Mouse (Mus musculus) heart, postnatal 10 days (tissue): Measurements from ENCODE around the gene S100a4. TPM values are rescaled to one million over a fixed set of nuclear protein-coding genes. Genes with fewer than 3 reads are reported as not detected.

Source experiments
- DNase-seq, 2 experiments: peaks; one replicate each; pipeline ENCODE4 v3.0.0; 2021
- intact Hi-C: fragments of 180-260 bp; cut with DNase I; formaldehyde crosslinking; loops from one replicate; pipeline ENCODE4 v1.15.1; 2025
- total RNA-seq, 2 experiments: library from RNA; stranded (reverse); gene quantifications; 2 replicates each; pipeline ENCODE4 v1.2.3; 2021

S100a4 gene
- total RNA-seq, 2 experiments from 2014 or later: 10.3 to 11.7 TPM

DNA sequence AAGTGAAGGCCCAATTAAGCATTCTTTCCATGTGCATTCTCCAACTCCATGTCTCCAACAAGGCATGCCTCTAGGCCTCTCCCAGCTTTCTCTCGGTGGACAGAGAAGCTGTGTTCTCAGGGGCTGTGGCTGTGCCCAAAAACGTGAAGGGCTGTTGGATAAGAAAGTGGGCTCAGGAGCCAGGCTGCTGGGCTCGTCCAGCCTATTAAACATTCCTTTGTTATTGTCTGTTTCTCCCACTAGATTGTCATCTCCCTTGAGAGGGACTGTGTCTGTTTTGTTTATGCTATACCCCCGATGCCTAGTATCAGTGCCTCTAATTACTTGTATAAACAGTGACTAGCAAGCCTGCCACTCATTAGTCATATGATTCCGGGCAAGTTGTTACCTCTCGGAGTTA lies 5.8 kb upstream of the S100a4 start:
- no peak for DNase-seq
- intact Hi-C loops: no loop called here

DNA sequence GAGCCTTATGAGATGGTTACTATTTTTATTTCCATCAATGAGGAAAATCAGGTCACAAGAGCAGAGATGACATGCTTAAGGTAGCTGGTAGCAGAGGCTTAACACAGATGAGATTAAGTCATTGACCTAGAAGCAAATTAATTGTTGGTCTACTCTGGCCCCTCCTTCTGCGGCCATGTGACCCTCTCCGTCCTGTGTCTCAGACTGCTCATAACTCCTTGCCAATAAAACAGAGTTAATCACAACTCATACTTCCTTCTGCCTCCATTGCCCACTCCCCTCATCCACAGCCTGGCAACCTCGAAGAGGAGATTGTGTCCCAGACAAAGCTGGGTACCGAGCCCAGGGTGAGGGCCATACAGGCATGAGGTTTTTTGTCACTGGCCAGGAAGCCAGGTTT lies 5.4 kb upstream of the S100a4 start:
- intact Hi-C loops: no loop called here
- DNase-seq: no peak

DNA sequence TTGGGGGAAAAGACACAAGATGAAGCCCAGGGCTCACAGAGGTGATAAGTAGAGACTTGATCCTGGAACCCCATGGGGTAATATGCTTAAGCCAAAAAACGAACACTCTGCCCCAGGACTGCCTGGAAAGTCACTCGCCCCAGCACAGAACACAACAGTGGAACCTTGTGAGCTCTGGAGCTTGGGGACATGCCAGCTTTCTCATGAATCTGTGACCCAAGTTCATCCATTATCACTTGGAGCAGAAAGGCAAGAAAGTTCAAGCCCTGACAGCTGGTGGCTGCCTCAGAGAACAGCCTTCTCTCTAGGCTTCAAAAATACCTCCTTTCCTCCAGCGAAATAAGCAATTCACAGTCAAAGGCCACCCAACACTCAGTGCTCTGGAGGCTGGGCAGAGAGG lies 4.2 kb upstream of the S100a4 start:
- peak; percentile 50 to 55 for DNase-seq
- intact Hi-C loops: no loop called here

DNA sequence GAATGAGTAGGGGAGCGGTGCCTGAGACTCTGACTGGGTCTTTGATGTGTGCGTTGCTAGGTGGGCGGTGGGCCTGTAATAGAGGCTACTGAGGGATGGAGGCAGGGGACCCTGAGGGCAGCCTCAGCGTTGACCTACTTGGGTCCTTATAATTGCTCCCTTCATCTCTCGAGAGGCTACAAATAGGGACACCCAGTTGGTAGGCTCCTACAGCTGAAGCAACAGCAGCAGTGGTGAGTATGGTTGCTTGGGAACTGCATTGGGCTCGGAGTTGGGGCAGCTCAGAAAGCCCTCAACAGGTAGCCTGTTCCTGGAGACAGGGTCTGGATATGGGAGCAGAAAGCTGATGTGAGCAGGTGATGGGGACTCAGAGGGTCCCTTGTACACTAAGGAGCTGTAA lies 3.5 kb upstream of the S100a4 start:
- no peak for DNase-seq
- intact Hi-C loops: no loop called here

DNA sequence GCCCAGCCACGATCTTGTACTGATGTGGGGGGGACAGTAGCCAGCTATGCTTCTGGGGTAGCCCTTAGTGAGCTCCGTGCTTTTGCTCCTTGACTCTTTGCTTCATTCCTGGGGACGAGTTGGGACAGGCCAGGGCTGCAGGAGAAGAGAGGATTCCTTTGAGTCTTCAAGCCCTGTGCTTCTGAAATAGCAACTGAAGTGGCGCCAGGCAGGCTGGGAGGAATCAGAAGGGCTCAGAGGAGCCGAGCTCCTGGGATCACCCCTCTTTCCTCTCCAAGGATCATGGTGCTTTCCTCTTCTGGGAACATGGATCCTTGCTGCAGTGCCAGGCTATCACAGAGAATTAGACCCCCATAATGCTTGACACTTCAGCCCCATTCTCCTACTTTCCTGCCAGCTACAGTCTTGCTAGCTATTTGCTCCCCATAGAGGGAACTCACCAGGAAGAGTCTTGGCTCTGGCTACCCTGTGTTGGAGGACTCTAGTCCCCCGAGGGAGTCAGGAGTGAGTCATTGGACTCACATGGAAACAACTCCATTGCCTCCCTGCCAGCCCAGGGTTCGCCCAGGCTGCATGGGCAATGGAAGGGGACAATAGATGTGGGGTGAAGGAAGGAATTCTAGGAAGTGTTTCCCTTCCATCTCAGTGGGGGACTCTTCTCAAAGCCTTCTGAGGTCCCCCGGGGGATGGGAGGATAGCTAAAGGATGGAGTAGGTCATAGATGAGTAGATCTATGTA lies 2.9 kb upstream of the S100a4 start:
- intact Hi-C loops: no loop called here
- DNase-seq: peak in 1 of 2 experiments; percentile 67

DNA sequence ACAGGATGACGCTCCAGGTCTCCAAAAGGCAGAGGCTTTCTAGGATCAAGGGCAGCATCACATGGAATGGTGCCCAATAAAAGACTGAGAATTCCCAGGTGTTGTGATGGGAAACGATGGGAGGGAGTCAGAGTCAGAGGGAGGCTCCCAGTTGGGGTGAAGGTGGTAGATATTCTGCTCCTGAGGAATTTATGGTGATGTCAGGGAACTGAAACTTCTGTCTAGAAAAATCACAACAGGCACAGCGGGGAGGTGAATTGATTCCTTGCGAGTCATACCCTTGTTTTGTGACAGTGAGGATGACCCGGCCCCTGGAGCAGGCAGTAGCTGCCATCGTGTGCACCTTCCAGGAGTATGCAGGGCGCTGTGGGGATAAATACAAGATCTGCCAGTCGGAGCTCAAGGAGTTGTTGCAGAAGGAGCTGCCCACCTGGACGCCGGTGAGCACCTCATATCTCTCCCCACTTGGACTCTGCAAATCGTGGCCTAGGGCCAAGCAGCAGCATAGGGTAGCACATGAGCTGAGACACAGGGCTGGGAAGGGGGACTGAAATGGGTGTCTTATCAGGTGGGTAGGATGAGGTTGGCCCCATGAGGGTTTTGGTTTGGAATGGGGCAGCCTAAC lies 2.0 kb upstream of the S100a4 start, which contains the start of gene Gm42674:
Gene Gm42674, plus strand, starts transcription at position 419 of the 625 bp plus-strand sequence.
- DNase-seq: no peak
- intact Hi-C loops: no loop called here

DNA sequence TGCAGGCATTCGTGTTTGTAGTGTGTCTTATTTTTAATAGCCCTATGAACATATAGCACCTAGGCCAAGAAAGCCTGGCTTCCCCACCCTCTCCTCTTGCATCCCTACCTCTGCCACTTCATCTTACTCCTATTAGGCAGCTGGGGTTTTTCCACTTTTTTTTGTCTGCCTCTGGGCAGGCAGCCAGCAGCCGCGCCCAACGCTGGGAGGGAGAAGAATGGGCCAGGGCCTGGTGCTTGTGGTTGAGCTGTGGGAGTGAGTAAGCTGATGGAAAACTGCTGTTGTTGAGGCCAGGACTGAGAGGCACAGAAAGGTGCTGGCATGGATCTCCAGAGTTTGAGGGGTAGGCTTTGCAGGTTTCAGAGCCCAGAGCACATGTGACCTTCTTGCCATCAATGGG lies 845 bp downstream of the S100a4 start:
- intact Hi-C loops: no loop called here
- DNase-seq: peak; percentile 85 to 87

DNA sequence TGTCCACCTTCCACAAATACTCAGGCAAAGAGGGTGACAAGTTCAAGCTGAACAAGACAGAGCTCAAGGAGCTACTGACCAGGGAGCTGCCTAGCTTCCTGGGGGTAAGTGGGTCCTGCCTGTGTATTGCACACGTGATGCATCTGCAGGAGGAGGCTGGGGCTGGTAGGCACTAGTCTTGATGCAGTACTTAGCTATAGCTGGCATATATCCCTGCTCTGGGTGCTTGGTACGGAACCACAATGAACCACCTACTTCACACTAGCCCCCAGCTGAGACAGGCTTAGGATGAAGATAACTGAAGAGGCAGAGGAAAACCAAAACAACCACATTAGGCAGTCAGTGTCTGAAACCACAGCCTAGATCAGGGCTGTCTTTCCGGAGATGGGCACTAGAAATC lies 1.5 kb downstream of the S100a4 start:
- no peak for DNase-seq
- intact Hi-C loops: no loop called here

DNA sequence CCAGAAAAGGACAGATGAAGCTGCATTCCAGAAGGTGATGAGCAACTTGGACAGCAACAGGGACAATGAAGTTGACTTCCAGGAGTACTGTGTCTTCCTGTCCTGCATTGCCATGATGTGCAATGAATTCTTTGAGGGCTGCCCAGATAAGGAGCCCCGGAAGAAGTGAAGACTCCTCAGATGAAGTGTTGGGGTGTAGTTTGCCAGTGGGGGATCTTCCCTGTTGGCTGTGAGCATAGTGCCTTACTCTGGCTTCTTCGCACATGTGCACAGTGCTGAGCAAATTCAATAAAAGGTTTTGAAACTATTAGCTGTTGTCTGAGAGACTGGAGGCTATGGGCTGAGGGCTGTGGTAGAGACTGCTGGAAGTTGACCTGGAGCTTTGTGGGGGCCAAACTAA lies 2.2 kb downstream of the S100a4 start:
- intact Hi-C loops: no loop called here
- no peak for DNase-seq

DNA sequence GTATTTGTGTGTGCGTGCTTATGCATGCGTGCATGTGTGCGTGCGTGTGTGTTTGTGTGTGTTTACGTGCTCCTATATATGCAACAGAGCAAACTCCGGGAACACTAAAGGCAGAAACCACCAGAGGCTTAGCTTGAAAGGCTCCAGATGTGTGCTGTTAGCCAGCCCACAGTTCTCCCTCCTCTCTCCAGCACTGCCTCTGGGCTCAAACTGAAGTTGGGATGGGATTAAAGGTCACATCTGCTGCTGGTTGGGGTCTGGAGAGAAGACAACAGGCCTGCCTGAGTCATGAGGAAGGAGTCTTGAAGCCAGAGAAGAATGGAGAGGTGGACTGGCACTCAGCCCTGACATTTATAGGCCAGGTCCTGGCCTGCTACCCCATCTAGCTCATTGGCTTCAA lies 2.6 kb downstream of the S100a4 start:
- peak; percentile 57 to 61 for DNase-seq
- intact Hi-C loops: no loop called here

DNA sequence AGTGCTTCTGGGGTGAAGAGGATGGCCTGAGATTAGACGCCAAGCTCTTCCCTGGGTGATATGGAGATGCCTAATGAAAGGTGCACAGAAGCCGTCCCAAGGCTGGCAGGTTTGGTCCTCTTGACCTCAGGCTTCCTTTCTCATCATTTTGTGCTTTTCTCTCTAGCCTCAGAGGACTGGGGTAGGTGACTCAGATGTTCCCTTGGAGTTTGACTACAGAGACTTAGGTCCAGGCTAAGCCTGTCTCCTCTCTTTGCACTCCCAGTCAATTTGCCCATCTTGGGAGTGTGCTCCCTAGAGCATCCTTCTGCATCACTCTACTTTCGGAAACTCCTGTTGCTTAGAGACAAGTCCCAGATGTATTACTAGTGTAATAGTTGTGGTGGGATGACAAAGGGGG lies 3.8 kb downstream of the S100a4 start:
- no peak for DNase-seq
- intact Hi-C loops: no loop called here

DNA sequence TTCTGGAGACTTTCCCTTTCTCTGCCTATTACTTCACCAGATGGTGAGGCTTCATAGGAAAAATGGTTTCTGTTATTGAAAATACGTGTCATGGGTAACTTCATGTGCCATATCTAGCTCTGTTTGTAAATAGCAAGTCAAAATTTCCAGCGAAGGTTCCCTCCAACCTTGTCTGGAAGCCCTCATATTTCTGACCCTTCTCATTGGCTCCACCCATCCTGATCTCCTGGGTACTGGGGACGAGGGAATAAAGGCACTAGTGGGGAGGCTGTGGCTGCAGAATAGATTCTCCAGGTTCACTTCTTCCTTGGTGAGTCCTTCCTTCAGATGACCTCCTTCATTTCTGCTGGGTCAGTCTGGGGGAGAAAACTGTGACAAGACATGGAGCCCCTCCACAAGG lies 4.7 kb downstream of the S100a4 start, which contains the start of gene S100a5:
Gene S100a5, plus strand, starts transcription at position 301 of the 400 bp plus-strand sequence.
- intact Hi-C loops: no loop called here
- DNase-seq: no peak

DNA sequence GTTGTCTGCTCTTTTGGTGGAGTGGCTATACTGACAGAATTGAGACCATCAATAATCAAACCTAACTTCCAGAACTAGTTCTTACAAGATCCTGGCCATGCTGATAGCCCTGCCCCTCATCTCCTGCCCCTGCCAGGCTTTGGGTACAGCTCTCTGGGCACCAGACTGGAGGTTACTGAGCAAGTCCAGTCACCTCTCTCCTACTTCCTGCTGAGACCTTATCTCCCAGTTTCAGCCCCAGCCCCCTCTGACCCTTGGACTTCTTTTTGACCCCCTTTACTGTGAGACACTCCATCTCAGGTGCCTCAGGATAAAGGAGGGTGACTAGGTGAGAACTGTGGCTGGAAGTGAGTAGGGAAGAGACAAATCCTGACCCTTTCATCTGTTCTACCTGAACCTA lies 5.5 kb downstream of the S100a4 start:
- no peak for DNase-seq
- intact Hi-C loops: no loop called here

DNA sequence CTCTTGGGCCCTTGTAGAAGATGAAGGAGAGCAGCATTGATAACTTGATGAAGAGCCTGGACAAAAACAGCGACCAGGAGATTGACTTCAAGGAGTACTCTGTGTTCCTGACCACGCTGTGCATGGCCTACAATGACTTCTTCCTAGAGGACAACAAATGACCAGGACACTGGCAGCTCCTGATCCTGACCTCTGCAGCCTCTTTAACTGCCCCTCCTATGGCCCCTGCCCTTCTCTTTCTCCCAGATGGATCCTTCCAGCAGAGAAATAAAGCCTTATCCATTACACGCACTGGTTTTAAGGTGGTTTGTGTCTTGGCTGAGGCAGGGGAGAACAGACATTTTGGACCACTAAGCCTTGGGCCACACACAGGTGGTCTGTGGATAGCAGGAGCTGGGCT lies 7.9 kb downstream of the S100a4 start:
- intact Hi-C loops: no loop called here
- no peak for DNase-seq

DNA sequence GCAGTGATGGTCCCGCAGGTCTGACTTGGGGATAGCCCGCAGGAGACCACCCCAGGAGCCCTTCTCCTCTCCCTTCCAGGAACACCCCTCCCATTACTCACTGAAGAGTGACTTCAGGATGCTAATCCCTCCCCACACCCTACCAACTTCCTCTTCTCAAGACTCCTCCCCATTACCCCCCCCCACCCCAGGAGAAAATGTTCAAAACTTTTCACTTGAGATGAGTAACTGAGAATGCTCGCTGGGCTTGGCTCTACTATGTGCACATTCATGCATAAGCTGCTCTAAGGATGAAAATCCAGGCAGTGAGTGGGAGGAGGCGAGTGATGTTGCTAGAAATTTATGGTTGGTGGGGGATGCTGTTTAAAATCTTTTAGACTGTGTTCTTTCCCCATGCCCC lies 8.5 kb downstream of the S100a4 start:
- DNase-seq: no peak
- intact Hi-C loops: no loop called here

DNA sequence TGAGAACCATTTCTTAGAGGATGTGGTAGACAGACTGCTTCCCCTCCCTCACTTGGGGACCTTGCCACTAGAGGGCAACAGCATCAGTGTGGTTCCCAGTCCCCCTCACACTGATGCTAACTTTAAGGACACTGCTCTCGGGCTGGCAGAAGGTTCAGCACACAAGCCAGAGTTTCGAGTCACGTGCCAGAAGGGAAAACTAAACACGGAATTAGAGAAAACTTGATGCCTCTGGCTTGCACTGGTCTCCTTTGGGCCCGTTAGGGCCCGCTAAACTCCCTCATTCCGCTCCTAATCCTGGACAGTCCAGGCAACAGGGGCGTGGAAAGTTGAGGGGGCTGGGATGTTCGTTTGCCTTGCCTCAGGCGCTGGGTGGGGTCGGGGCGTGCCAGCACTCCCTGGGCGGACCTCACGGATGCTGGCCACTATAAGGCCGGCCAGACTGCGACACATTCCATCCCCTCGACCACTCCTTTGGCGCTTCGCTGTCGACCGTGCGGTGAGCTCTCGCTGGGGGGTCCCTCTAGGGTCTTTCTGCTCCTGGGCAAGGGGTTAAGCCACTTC lies 9.2 kb downstream of the S100a4 start, which contains the start of gene S100a6:
Gene S100a6, plus strand, starts transcription at position 155 of the 564 bp plus-strand sequence.
- intact Hi-C loops: no loop called here
- peak; percentile 71 to 78 for DNase-seq

DNA sequence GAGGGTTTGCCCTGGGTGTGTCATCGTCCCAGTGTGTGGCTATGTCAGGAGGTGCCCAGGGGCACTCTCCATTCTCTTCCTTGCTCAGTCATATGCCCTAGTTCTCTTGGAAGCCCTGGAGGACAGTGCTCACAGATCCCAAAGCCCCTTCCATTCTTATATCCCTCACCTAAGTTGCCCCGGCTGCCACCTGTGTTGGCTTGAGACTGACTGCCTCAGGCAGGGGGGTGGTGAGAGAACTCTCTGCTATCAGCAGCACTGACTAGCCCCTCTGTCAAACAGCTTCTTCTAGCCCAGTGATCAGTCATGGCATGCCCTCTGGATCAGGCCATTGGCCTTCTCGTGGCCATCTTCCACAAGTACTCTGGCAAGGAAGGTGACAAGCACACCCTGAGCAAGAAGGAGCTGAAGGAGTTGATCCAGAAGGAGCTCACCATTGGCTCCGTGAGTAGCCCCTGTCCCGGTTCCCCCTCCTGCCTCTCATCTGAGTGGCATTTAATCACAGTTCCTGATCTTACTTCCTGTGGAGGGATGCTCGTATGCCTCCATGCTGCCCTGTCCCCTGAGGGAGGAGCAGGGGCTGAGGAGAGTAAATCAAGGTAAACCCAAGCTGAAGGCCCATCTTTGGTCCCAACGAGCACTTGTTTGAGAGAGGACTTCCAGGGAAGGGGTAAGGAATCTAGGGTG lies 10.0 kb downstream of the S100a4 start:
- intact Hi-C loops: loop anchor here (2.0 kb wide), 1 partner anchor 123 kb away; the partner anchor contains the start of gene Snapin

DNA sequence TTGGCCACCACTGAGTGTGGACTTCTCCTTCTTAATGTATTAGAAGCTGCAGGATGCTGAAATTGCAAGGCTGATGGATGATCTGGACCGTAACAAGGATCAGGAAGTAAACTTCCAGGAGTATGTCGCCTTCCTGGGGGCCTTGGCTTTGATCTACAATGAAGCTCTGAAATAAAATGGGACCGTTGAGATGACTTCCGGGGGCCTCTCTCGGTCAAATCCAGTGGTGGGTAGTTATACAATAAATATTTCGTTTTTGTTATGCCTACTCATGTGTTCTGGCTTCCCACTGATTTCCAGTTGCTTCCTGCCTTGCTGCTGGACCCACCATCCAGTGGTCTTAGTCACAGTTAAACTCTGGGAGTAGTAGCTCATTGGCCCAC lies 10.6 kb downstream of the S100a4 start:
- intact Hi-C loops: loop anchor here (2.0 kb wide), 1 partner anchor 123 kb away; the partner anchor contains the start of gene Snapin
- DNase-seq: no peak

More for the DNA sequence above, 10.0 kb downstream of the S100a4 start:
- DNase-seq: no peak

DNA sequence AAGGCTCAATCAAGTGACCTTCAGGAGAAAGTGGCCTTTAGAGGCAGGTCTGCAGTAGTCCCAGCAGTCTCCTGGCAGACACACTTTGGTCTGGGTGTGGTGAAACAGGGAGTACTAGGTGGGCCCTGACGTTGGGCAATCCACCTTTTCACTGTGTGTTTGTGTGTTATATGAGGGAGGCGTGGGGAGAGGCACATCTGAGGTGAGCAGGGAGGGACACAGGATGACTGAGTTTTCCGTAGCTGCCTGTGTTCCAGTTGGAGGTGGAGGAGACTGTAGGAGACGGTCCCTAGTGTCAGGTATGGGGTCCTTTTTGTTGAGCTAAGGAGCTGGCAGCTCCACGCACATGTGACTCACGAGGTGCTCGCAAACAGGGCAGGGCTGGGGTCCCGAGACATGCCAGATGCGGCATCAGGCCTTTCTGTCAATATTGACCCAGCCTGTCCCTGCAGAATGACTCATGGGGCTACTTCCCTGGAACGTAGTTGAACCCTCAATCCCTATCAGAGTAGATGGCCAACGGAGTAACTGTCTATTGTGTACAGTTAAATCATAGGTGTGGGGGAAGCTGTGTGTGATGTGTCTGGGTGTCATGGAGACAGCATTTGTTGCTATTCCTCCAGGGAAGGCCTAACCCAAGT lies 11.2 kb downstream of the S100a4 start:
- no peak for DNase-seq
- intact Hi-C loops: loop anchor here (1.0 to 5.0 kb wide), 4 partner anchors 29 to 124 kb away; partner anchors contain the start of gene Snapin

DNA sequence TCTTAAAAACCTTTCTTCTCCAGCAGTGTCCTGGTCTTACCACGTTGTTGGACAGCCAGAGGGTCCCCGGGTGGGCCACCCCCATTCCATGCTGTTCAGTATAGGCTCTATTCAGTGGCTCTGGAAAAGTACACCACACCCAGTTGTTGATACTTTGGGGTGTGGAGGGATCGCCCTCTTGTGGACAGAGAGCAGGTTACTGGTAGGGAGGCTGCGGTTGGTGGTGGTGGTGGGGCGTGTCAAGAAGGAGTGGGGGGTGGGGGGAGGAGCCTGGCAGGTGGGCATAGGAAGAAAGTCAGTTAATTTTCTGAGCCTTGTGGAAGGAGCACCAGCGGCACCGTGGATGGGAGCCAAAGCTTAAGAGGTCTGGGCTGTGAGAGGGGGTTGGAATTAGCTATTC lies 11.8 kb downstream of the S100a4 start:
- intact Hi-C loops: loop anchor here (1.0 to 5.0 kb wide), 4 partner anchors 30 to 125 kb away; partner anchors contain the start of gene Snapin
- DNase-seq: peak; percentile 84 to 89
